Comparison of ENCODE assay signal across 34 mouse cellular contexts in the genomic region with DNA sequence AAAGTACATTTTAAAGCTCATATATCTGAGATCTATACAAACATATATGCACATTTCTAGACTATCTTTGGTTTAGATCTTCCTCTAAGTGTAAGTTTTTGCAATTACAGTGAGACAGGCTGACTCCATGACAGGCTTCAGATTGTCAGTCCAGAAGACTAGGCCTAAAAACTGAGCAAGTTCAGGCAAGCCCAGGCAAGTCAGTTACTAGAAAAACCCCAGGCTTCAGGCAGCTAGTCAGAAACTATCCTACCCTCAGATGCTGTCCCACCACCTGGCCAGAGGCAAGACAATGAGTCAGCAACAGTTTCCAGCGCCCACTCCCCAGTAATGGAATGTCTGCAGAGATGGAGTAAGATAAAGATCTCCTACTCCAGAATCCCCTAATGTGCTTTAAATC. TPM values are rescaled to one million over a fixed set of nuclear protein-coding genes. Genes with fewer than 3 reads are reported as not detected.
A peak's percentile ranks its signal among the peaks of the same experiment; 100 is the strongest.
DNase-seq lines count a peak whose midpoint lies in the region; ATAC-seq and TF ChIP-seq lines count a peak whose summit lies in the region.
"Had no signal": no experiment of that assay in that cellular context is flagged by ENCODE, and none has a peak within 500 bp of the region (broad histone marks: within the 10 kb centered on the region; RNA-seq: fewer than 3 reads in every experiment).

No protein-coding gene starts in this region.

- no peak for ATAC-seq in embryonic facial prominence, embryonic 11.5 days (replicated peaks; ENCODE audit: insufficient number of reproducible peaks, low FRiP score, low TSS enrichment, low read depth)
- ATAC-seq: CD4-positive, CD25-positive, alpha-beta regulatory T cell, adult 4 months; forebrain, embryonic 15.5 days; hindbrain, postnatal 0 days; inflammation-experienced regulatory T-cells, adult 6 months; intestine, embryonic 16.5 days had no signal

- H3K9me3 ChIP-seq in ES-Bruce4 (replicated peaks; ENCODE audit: control insufficient read depth, insufficient read depth, low read length, poor library complexity, severe bottlenecking), result peaks cover 4% of the 10 kb centered on the region
- H3K9me3 ChIP-seq in embryonic facial prominence, embryonic 11.5 days (replicated peaks; ENCODE audit: control insufficient read depth, low read length), result no peaks in the 10 kb centered on the region
- H3K9me3 ChIP-seq: embryonic facial prominence, embryonic 13.5 days; forebrain, embryonic 12.5 days; forebrain, embryonic 15.5 days; heart, embryonic 10.5 days; heart, embryonic 13.5 days had no signal

- H3K36me3 ChIP-seq in ES-Bruce4 (ENCODE audit: control insufficient read depth, insufficient read depth, low read length, poor library complexity, severe bottlenecking), result no peaks in the 10 kb centered on the region
- no peaks in the 10 kb centered on the region for H3K36me3 ChIP-seq in embryonic facial prominence, embryonic 11.5 days (replicated peaks; ENCODE audit: control insufficient read depth, insufficient read depth, low read depth, low read length)
- H3K36me3 ChIP-seq: embryonic facial prominence, embryonic 13.5 days; forebrain, embryonic 12.5 days; forebrain, embryonic 15.5 days; heart, embryonic 10.5 days; heart, embryonic 13.5 days had no signal

- peak overlapping the region; percentile 76 for H3K27ac ChIP-seq in ES-Bruce4 (ENCODE audit: insufficient read depth, low read length)
- no peak overlapping the region for H3K27ac ChIP-seq in embryonic facial prominence, embryonic 11.5 days (replicated peaks; ENCODE audit: low read depth, low read length)
- H3K27ac ChIP-seq in layer of hippocampus, adult 2 months, result no peak overlapping the region
- H3K27ac ChIP-seq: embryonic facial prominence, embryonic 13.5 days; forebrain, embryonic 12.5 days; forebrain, embryonic 15.5 days; heart, adult 2 months; heart, embryonic 10.5 days; heart, embryonic 13.5 days; hindbrain, embryonic 14.5 days; hindbrain, postnatal 0 days had no signal

- peak; percentile 32; the same call in 1 of the 2 replicates for TF ChIP-seq EP300 in ES-Bruce4 (IDR thresholded peaks at IDR 0.05; ENCODE audit: insufficient read depth, low read depth, low read length)

- no peak overlapping the region for H3K4me2 ChIP-seq in embryonic facial prominence, embryonic 11.5 days (ENCODE audit: low read depth, low read length)
- H3K4me2 ChIP-seq: embryonic facial prominence, embryonic 13.5 days; forebrain, embryonic 12.5 days; forebrain, embryonic 15.5 days; heart, embryonic 13.5 days; hindbrain, embryonic 14.5 days had no signal

- no peak for TF ChIP-seq POLR2A in ES-Bruce4 (IDR thresholded peaks at IDR 0.05; ENCODE audit: insufficient read depth, low read length)

- no peak overlapping the region for H3K9ac ChIP-seq in ES-Bruce4 (ENCODE audit: low read depth, poor library complexity, severe bottlenecking)
- no peak overlapping the region for H3K9ac ChIP-seq in embryonic facial prominence, embryonic 11.5 days (replicated peaks; ENCODE audit: low read length)
- H3K9ac ChIP-seq: embryonic facial prominence, embryonic 13.5 days; forebrain, embryonic 12.5 days; forebrain, embryonic 15.5 days; heart, embryonic 13.5 days; hindbrain, embryonic 14.5 days had no signal

- intact Hi-C loops in left cerebral cortex, postnatal 10 days (cut with DNase I), result no loop called here

- no peak overlapping the region for H3K4me3 ChIP-seq in ES-Bruce4 (ENCODE audit: low read depth, low read length)
- H3K4me3 ChIP-seq in embryonic facial prominence, embryonic 11.5 days (ENCODE audit: low read depth, low read length), result no peak overlapping the region
- H3K4me3 ChIP-seq in layer of hippocampus, adult 2 months, result no peak overlapping the region
- H3K4me3 ChIP-seq: embryonic facial prominence, embryonic 13.5 days; erythroblast, embryonic 14.5 days; forebrain, embryonic 12.5 days; forebrain, embryonic 15.5 days; heart, adult 2 months; heart, embryonic 10.5 days; heart, embryonic 13.5 days had no signal

- TF ChIP-seq CTCF in ES-Bruce4 (IDR thresholded peaks at IDR 0.05; ENCODE audit: low read depth, low read length), result no peak
- no peak for TF ChIP-seq CTCF in layer of hippocampus, adult 2 months (conservative IDR thresholded peaks at IDR 0.05)

- whole genome bisulfite sequencing in embryonic facial prominence, embryonic 11.5 days, result 50% methylated on average over 1 of the region's 1 CpGs

- DNase-seq in 3T3-L1 (ENCODE audit: low read depth, low spot score) (peak; percentile 55), ZHBTc4 (ENCODE audit: low read depth, low spot score) (peak; percentile 12)
- peak; percentile 15 for DNase-seq in embryonic facial prominence, embryonic 11.5 days (ENCODE audit: low spot score)
- no peak for DNase-seq in layer of hippocampus, adult 2 months (ENCODE audit: low spot score in 2 of 2)
- no peak for DNase-seq in left cerebral cortex, postnatal 10 days (ENCODE audit: extremely low spot score in 1 of 2, low spot score in 2 of 2)
- DNase-seq in ovary, postnatal 14 days (ENCODE audit: low spot score), result no peak
- no peak for DNase-seq in cerebellum, adult 9-11 months
- DNase-seq: adrenal gland, adult 2 months; adrenal gland, postnatal 14 days; cerebellum, adult 11-12 months; cerebellum, adult 8-10 months; cerebellum, postnatal 14 days; gastrocnemius, postnatal 10 days; gastrocnemius, postnatal 36 days; heart, adult 2 months; heart, postnatal 14 days; heart, postnatal 4 days had no signal

- no peaks in the 10 kb centered on the region for H3K4me1 ChIP-seq in ES-Bruce4 (ENCODE audit: control insufficient read depth, insufficient read depth, low read length)
- H3K4me1 ChIP-seq in embryonic facial prominence, embryonic 11.5 days (ENCODE audit: control insufficient read depth, insufficient read depth, low read length), result no peaks in the 10 kb centered on the region
- H3K4me1 ChIP-seq: embryonic facial prominence, embryonic 13.5 days; forebrain, embryonic 12.5 days; forebrain, embryonic 15.5 days had no signal

- no peaks in the 10 kb centered on the region for H3K27me3 ChIP-seq in ES-Bruce4 (ENCODE audit: control insufficient read depth, insufficient read depth, low read length, poor library complexity, severe bottlenecking)
- H3K27me3 ChIP-seq in embryonic facial prominence, embryonic 11.5 days (ENCODE audit: control insufficient read depth, insufficient read depth, low read length), result no peaks in the 10 kb centered on the region
- H3K27me3 ChIP-seq: embryonic facial prominence, embryonic 13.5 days; forebrain, embryonic 12.5 days; forebrain, embryonic 15.5 days; heart, embryonic 13.5 days had no signal

RNA-seq across cellular contexts. Expression of a gene that starts 53.4 kb away (rescaled TPM):
- not detected in 2 replicates for polyA plus RNA-seq in ES-Bruce4 (2011; ENCODE audit: insufficient read depth, insufficient read length, low read depth, missing spikeins)
- not detected in 2 replicates for polyA plus RNA-seq in embryonic facial prominence, embryonic 11.5 days (2014; fragmentation: Nextera tagmentation; extraction: Ambion mirVana)
- 1 to 10 TPM in 1 of 2 experiments, under 1 TPM in 1; 0.92 to 1.1 TPM for total RNA-seq in layer of hippocampus, adult 2 months (2021)
- 1 to 10 TPM; 2.3 to 3.0 TPM for total RNA-seq in left cerebral cortex, postnatal 10 days (2021)
- total RNA-seq: adrenal gland, adult 2 months; adrenal gland, postnatal 14 days; adrenal gland, postnatal 4 days; gastrocnemius, adult 18-20 months; gastrocnemius, postnatal 10 days; gastrocnemius, postnatal 36 days; granulocyte monocyte progenitor cell, adult 5-6 weeks; heart, adult 2 months; heart, postnatal 14 days; heart, postnatal 4 days; MEL had no signal
- polyA plus RNA-seq: adrenal gland, adult 2 months; C2C12; CD4-positive, CD25-positive, alpha-beta regulatory T cell, adult 4 months; erythroblast, embryonic 14.5 days; heart, adult 2 months; inflammation-experienced regulatory T-cells, adult 6 months; intestine, embryonic 16.5 days had no signal

Comparison
In these comparisons a context has a peak if more than half of its experiments do, and no peak if none do; other contexts are left out.
1. DNase-seq: peak in 3T3-L1 (single experiment), ZHBTc4 (single experiment) and embryonic facial prominence, embryonic 11.5 days (single experiment); none in layer of hippocampus, adult 2 months (0 of 2), left cerebral cortex, postnatal 10 days (0 of 2), ovary, postnatal 14 days (single experiment) and cerebellum, adult 9-11 months (single experiment).